In genomic region chr7:126741452-126741851, GRCm38 (mm10) we compare ENCODE assay signal across 24 mouse cellular contexts. TPM values are rescaled to one million over a fixed set of nuclear protein-coding genes. Genes with fewer than 3 reads are reported as not detected.
DNase-seq lines count a peak whose midpoint lies in the region; ATAC-seq and TF ChIP-seq lines count a peak whose summit lies in the region.
"Had no signal": no experiment of that assay in that cellular context is flagged by ENCODE, and none has a peak within 500 bp of the region (broad histone marks: within the 10 kb centered on the region; RNA-seq: fewer than 3 reads in every experiment).

No protein-coding gene starts in this region.

- H3K4me3 ChIP-seq in limb, embryonic 12.5 days (replicated peaks) = no peak overlapping the region
- H3K4me3 ChIP-seq in limb, embryonic 10.5 days = no peak overlapping the region
- H3K4me3 ChIP-seq in testis, adult 2 months (ENCODE audit: control insufficient read depth, low read depth, low read length) = peak overlapping the region; percentile 88
- no peak overlapping the region for H3K4me3 ChIP-seq in embryonic facial prominence, embryonic 14.5 days (ENCODE audit: low read depth, low read length)
- H3K4me3 ChIP-seq in hindbrain, embryonic 14.5 days (replicated peaks; ENCODE audit: low read length) = no peak overlapping the region
- H3K4me3 ChIP-seq: embryonic facial prominence, embryonic 15.5 days; gastrocnemius, adult 2 months; heart, embryonic 12.5 days; hindbrain, embryonic 12.5 days; intestine, embryonic 15.5 days had no signal

- no peaks in the 10 kb centered on the region for H3K9me3 ChIP-seq in limb, embryonic 12.5 days
- no peaks in the 10 kb centered on the region for H3K9me3 ChIP-seq in limb, embryonic 10.5 days (replicated peaks)
- no peaks in the 10 kb centered on the region for H3K9me3 ChIP-seq in embryonic facial prominence, embryonic 14.5 days (ENCODE audit: control insufficient read depth, low read length)
- no peaks in the 10 kb centered on the region for H3K9me3 ChIP-seq in hindbrain, embryonic 14.5 days (ENCODE audit: control insufficient read depth, low read length)
- H3K9me3 ChIP-seq: embryonic facial prominence, embryonic 15.5 days; heart, embryonic 12.5 days; hindbrain, embryonic 12.5 days; intestine, embryonic 15.5 days had no signal

- TF ChIP-seq POLR2A in testis, adult 2 months (IDR thresholded peaks at IDR 0.05; ENCODE audit: control insufficient read depth, low read depth, low read length) = no peak

- peaks cover 3% of the 10 kb centered on the region for H3K4me1 ChIP-seq in limb, embryonic 12.5 days (replicated peaks)
- peaks cover 2% of the 10 kb centered on the region; the same call in 1 of the 2 replicates for H3K4me1 ChIP-seq in limb, embryonic 10.5 days
- peaks cover 13% of the 10 kb centered on the region for H3K4me1 ChIP-seq in testis, adult 2 months (ENCODE audit: control insufficient read depth, insufficient read depth, low read length)
- H3K4me1 ChIP-seq in embryonic facial prominence, embryonic 14.5 days (ENCODE audit: control insufficient read depth, insufficient read depth, low read length) = no peaks in the 10 kb centered on the region
- no peaks in the 10 kb centered on the region for H3K4me1 ChIP-seq in hindbrain, embryonic 14.5 days (replicated peaks; ENCODE audit: control insufficient read depth, insufficient read depth, low read length)
- H3K4me1 ChIP-seq: heart, embryonic 12.5 days; intestine, embryonic 15.5 days had no signal

- ATAC-seq in limb, embryonic 12.5 days (ENCODE audit: insufficient number of reproducible peaks, insufficient read depth, low FRiP score, low TSS enrichment, low read depth) = peak; percentile 66; the same call in 1 of the 2 replicates
- ATAC-seq in embryonic facial prominence, embryonic 14.5 days (ENCODE audit: low read depth) = 0 out of 2 replicates have a peak, but pooled peaks have one; percentile 33
- no peak for ATAC-seq in hindbrain, embryonic 14.5 days (ENCODE audit: low FRiP score)
- ATAC-seq: activated CD4-positive, CD25-positive, alpha-beta regulatory T cell, adult 4 months; CD4-positive, CD25-positive, alpha-beta regulatory T cell, adult 4 months; forebrain, embryonic 14.5 days; forebrain, postnatal 0 days; hindbrain, embryonic 16.5 days; intestine, embryonic 15.5 days had no signal

- H3K36me3 ChIP-seq in limb, embryonic 12.5 days = no peaks in the 10 kb centered on the region
- H3K36me3 ChIP-seq in limb, embryonic 10.5 days = no peaks in the 10 kb centered on the region
- H3K36me3 ChIP-seq in testis, adult 2 months (ENCODE audit: control insufficient read depth, insufficient read depth, low read length) = no peaks in the 10 kb centered on the region
- no peaks in the 10 kb centered on the region for H3K36me3 ChIP-seq in embryonic facial prominence, embryonic 14.5 days (ENCODE audit: control insufficient read depth, insufficient read depth, low read length)
- H3K36me3 ChIP-seq in hindbrain, embryonic 14.5 days (replicated peaks; ENCODE audit: control insufficient read depth, insufficient read depth) = no peaks in the 10 kb centered on the region
- H3K36me3 ChIP-seq: embryonic facial prominence, embryonic 15.5 days; heart, embryonic 12.5 days; hindbrain, embryonic 12.5 days; intestine, embryonic 15.5 days had no signal

- H3K4me2 ChIP-seq in limb, embryonic 12.5 days = no peak overlapping the region
- H3K4me2 ChIP-seq in embryonic facial prominence, embryonic 14.5 days (ENCODE audit: low read depth, low read length) = no peak overlapping the region
- no peak overlapping the region for H3K4me2 ChIP-seq in hindbrain, embryonic 14.5 days (replicated peaks)
- H3K4me2 ChIP-seq: embryonic facial prominence, embryonic 15.5 days; heart, embryonic 12.5 days; hindbrain, embryonic 12.5 days; intestine, embryonic 15.5 days had no signal

- H3K27ac ChIP-seq in limb, embryonic 12.5 days = no peak overlapping the region
- no peak overlapping the region for H3K27ac ChIP-seq in limb, embryonic 10.5 days
- no peak overlapping the region for H3K27ac ChIP-seq in testis, adult 2 months (ENCODE audit: control insufficient read depth, insufficient read depth, low read depth, low read length)
- H3K27ac ChIP-seq in embryonic facial prominence, embryonic 14.5 days (replicated peaks; ENCODE audit: low read depth, low read length) = no peak overlapping the region
- no peak overlapping the region for H3K27ac ChIP-seq in hindbrain, embryonic 14.5 days
- H3K27ac ChIP-seq: embryonic facial prominence, embryonic 15.5 days; gastrocnemius, adult 2 months; hindbrain, embryonic 12.5 days; intestine, embryonic 15.5 days had no signal

- no peak for DNase-seq in limb, embryonic 10.5 days (ENCODE audit: low spot score)
- DNase-seq in testis, postnatal 10 days (ENCODE audit: low spot score) = no peak
- DNase-seq in embryonic facial prominence, embryonic 14.5 days (ENCODE audit: low spot score) = no peak
- no peak for DNase-seq in hindbrain, embryonic 14.5 days (ENCODE audit: low spot score)
- DNase-seq: adrenal gland, adult 8-10 months; adrenal gland, postnatal 25 days; cerebellum, adult 18-20 months; cerebellum, adult 9-10 months; cerebellum, postnatal 14 days; forebrain, postnatal 0 days; gastrocnemius, adult 2 months; gastrocnemius, postnatal 14 days; heart, postnatal 14 days; heart, postnatal 4 days had no signal

- TF ChIP-seq CTCF in testis, adult 2 months (IDR thresholded peaks at IDR 0.05; ENCODE audit: control insufficient read depth, insufficient read depth, insufficient replicate concordance, low read depth, low read length) = no peak

- H3K27me3 ChIP-seq in limb, embryonic 12.5 days = no peaks in the 10 kb centered on the region
- H3K27me3 ChIP-seq in limb, embryonic 10.5 days (ENCODE audit: low read depth, poor library complexity, severe bottlenecking) = no peaks in the 10 kb centered on the region
- H3K27me3 ChIP-seq in testis, adult 2 months (ENCODE audit: control insufficient read depth, insufficient read depth, low read length) = no peaks in the 10 kb centered on the region
- no peaks in the 10 kb centered on the region for H3K27me3 ChIP-seq in embryonic facial prominence, embryonic 14.5 days (replicated peaks; ENCODE audit: control insufficient read depth, insufficient read depth, low read length)
- H3K27me3 ChIP-seq in hindbrain, embryonic 14.5 days (ENCODE audit: control insufficient read depth, insufficient read depth, low read length) = no peaks in the 10 kb centered on the region
- H3K27me3 ChIP-seq: embryonic facial prominence, embryonic 15.5 days; heart, embryonic 12.5 days; hindbrain, embryonic 12.5 days; intestine, embryonic 15.5 days had no signal

- 79% methylated on average over 5 of the region's 5 CpGs for WGBS in limb, embryonic 12.5 days
- 91% methylated on average over 5 of the region's 5 CpGs for WGBS in limb, embryonic 10.5 days
- WGBS in embryonic facial prominence, embryonic 14.5 days = 85% methylated on average over 5 of the region's 5 CpGs
- 90% methylated on average over 5 of the region's 5 CpGs for WGBS in hindbrain, embryonic 14.5 days

- no peak overlapping the region for H3K9ac ChIP-seq in limb, embryonic 12.5 days (replicated peaks)
- H3K9ac ChIP-seq in embryonic facial prominence, embryonic 14.5 days (ENCODE audit: low read depth, low read length) = no peak overlapping the region
- H3K9ac ChIP-seq in hindbrain, embryonic 14.5 days = no peak overlapping the region
- H3K9ac ChIP-seq: embryonic facial prominence, embryonic 15.5 days; forebrain, postnatal 0 days; heart, embryonic 12.5 days; hindbrain, embryonic 12.5 days; intestine, embryonic 15.5 days had no signal

RNA-seq across cellular contexts. Expression of gene Mapk3, which starts 17.9 kb away (rescaled TPM):
- 36.4 and 38.5 TPM in 2 replicates for polyA plus RNA-seq in limb, embryonic 12.5 days (2016; fragmentation: Nextera tagmentation; extraction: Ambion mirVana)
- polyA plus RNA-seq in limb, embryonic 10.5 days (2016; fragmentation: Nextera tagmentation; extraction: Ambion mirVana) = 47.3 and 55.9 TPM in 2 replicates
- 337 and 349 TPM in 2 replicates for polyA plus RNA-seq in testis, adult 2 months (2012; rRNA removed)
- polyA plus RNA-seq in embryonic facial prominence, embryonic 14.5 days (2014; fragmentation: Nextera tagmentation; extraction: Ambion mirVana) = 61.9 and 62.3 TPM in 2 replicates
- 96.5 and 97.0 TPM in 2 replicates for polyA plus RNA-seq in hindbrain, embryonic 14.5 days (2014; fragmentation: Nextera tagmentation; extraction: Ambion mirVana)

RNA-seq across cellular contexts. Expression of gene Gdpd3, which starts 24.7 kb away (rescaled TPM):
- 1.3 and 2.4 TPM in 2 replicates for polyA plus RNA-seq in limb, embryonic 12.5 days (2016; fragmentation: Nextera tagmentation; extraction: Ambion mirVana)
- 0.83 and 1.5 TPM in 2 replicates for polyA plus RNA-seq in limb, embryonic 10.5 days (2016; fragmentation: Nextera tagmentation; extraction: Ambion mirVana)
- 3.5 and 3.9 TPM in 2 replicates for polyA plus RNA-seq in testis, adult 2 months (2012; rRNA removed)
- polyA plus RNA-seq in embryonic facial prominence, embryonic 14.5 days (2014; fragmentation: Nextera tagmentation; extraction: Ambion mirVana) = 2.1 and 5.1 TPM in 2 replicates
- polyA plus RNA-seq in hindbrain, embryonic 14.5 days (2014; fragmentation: Nextera tagmentation; extraction: Ambion mirVana) = 1.0 and 1.8 TPM in 2 replicates

RNA-seq across cellular contexts. Expression of gene Coro1a, which starts 33.9 kb away (rescaled TPM):
- 36.6 and 39.1 TPM in 2 replicates for polyA plus RNA-seq in limb, embryonic 12.5 days (2016; fragmentation: Nextera tagmentation; extraction: Ambion mirVana)
- polyA plus RNA-seq in limb, embryonic 10.5 days (2016; fragmentation: Nextera tagmentation; extraction: Ambion mirVana) = 28.9 and 37.8 TPM in 2 replicates
- 2.5 and 2.6 TPM in 2 replicates for polyA plus RNA-seq in testis, adult 2 months (2012; rRNA removed)
- 44.9 and 45.2 TPM in 2 replicates for polyA plus RNA-seq in embryonic facial prominence, embryonic 14.5 days (2014; fragmentation: Nextera tagmentation; extraction: Ambion mirVana)
- polyA plus RNA-seq in hindbrain, embryonic 14.5 days (2014; fragmentation: Nextera tagmentation; extraction: Ambion mirVana) = 82.2 and 99.7 TPM in 2 replicates

RNA-seq across cellular contexts. Expression of gene Ypel3, which starts 35.3 kb away (rescaled TPM):
- 104 and 126 TPM in 2 replicates for polyA plus RNA-seq in limb, embryonic 12.5 days (2016; fragmentation: Nextera tagmentation; extraction: Ambion mirVana)
- polyA plus RNA-seq in limb, embryonic 10.5 days (2016; fragmentation: Nextera tagmentation; extraction: Ambion mirVana) = 51.7 and 84.9 TPM in 2 replicates
- 74.3 and 92.1 TPM in 2 replicates for polyA plus RNA-seq in testis, adult 2 months (2012; rRNA removed)
- polyA plus RNA-seq in embryonic facial prominence, embryonic 14.5 days (2014; fragmentation: Nextera tagmentation; extraction: Ambion mirVana) = 117 and 123 TPM in 2 replicates
- polyA plus RNA-seq in hindbrain, embryonic 14.5 days (2014; fragmentation: Nextera tagmentation; extraction: Ambion mirVana) = 206 and 218 TPM in 2 replicates

RNA-seq across cellular contexts. Expression of gene Tbx6, which starts 39.8 kb away (rescaled TPM):
- polyA plus RNA-seq in limb, embryonic 12.5 days (2016; fragmentation: Nextera tagmentation; extraction: Ambion mirVana) = 0.50 and 0.68 TPM in 2 replicates
- 0.23 and 0.53 TPM in 2 replicates for polyA plus RNA-seq in limb, embryonic 10.5 days (2016; fragmentation: Nextera tagmentation; extraction: Ambion mirVana)
- polyA plus RNA-seq in testis, adult 2 months (2012; rRNA removed) = 1.1 and 1.2 TPM in 2 replicates
- polyA plus RNA-seq in embryonic facial prominence, embryonic 14.5 days (2014; fragmentation: Nextera tagmentation; extraction: Ambion mirVana) = 0.24 and 0.35 TPM in 2 replicates
- 0.21 and 0.26 TPM in 2 replicates for polyA plus RNA-seq in hindbrain, embryonic 14.5 days (2014; fragmentation: Nextera tagmentation; extraction: Ambion mirVana)
